Mouse (Mus musculus): ENCODE data around the gene Srl. TPM values are rescaled to one million over a fixed set of nuclear protein-coding genes. Genes with fewer than 3 reads are reported as not detected.

Gene Srl
- total and polyA plus RNA-seq, 3 experiments: 44.6 to 88.8 (median 71.3) TPM

GRCm38 (mm10) chr16:4557949-4558348 is 16.3 kb upstream of the Srl start:
- H3K4me3 ChIP-seq (replicated peaks in 1 of 3; ENCODE audit: low read depth in 2 of 3, low read length in 2 of 3, poor library complexity in 1 of 3): peak overlapping the region; percentile 71 to 92 (median 79)
- peak overlapping the region; percentile 75 for H3K4me2 ChIP-seq (ENCODE audit: insufficient read depth, low read depth, poor library complexity, severe bottlenecking)
- in situ Hi-C loops (cut with MboI; ENCODE audit: low pct_ligation_motif_present, low pct_unique_long_range_greater_than_20kb, low sequenced_read_pairs) (loop anchor here (5.0 kb wide), 1 partner anchor 119 kb away; the partner anchor contains the start of gene Coro7), dilution Hi-C loops (cut with MboI; ENCODE audit: extremely low pct_ligation_motif_present, extremely low pct_unique_long_range_greater_than_20kb, low sequenced_read_pairs) (no loop called here)
- peak overlapping the region; percentile 80 for H3K9ac ChIP-seq (ENCODE audit: insufficient read depth, low read depth)
- H3K4me1 ChIP-seq (ENCODE audit: control insufficient read depth in 1 of 2, insufficient read depth in 2 of 2): peaks cover 16 to 51% of the 10 kb centered on the region in 2 experiments
- peak; percentile 84 for DNase-seq (ENCODE audit: extremely low read depth)
- H3K36me3 ChIP-seq (replicated peaks in 1 of 2; ENCODE audit: control insufficient read depth in 1 of 2, insufficient read depth in 1 of 2, low read length in 1 of 2): peaks cover 0 to 31% of the 10 kb centered on the region in 2 experiments
- peaks cover 18% of the 10 kb centered on the region for H3K79me2 ChIP-seq (replicated peaks; ENCODE audit: control insufficient read depth, extremely low read depth, insufficient read depth, poor library complexity, severe bottlenecking)
- peak; percentile 99 for TF ChIP-seq MAX (IDR thresholded peaks at IDR 0.05; ENCODE audit: low read length)
- TF ChIP-seq POLR2AphosphoS2 (IDR thresholded peaks at IDR 0.05; ENCODE audit: low read depth, low read length): 0 out of 2 replicates have a peak, but pooled peaks have one; percentile 1
- peak; percentile 41; the same call in 1 of the 2 replicates for TF ChIP-seq NRF1 (IDR thresholded peaks at IDR 0.05; ENCODE audit: low read depth, low read length)
- no peak for TF ChIP-seq RAD21 (IDR thresholded peaks at IDR 0.05; ENCODE audit: low read depth, low read length)
- TF ChIP-seq GABPA (IDR thresholded peaks at IDR 0.05; ENCODE audit: insufficient replicate concordance, low read depth, low read length): no peak
- no peak for TF ChIP-seq ZNF384 (IDR thresholded peaks at IDR 0.05; ENCODE audit: low read depth, low read length)
- no peak for TF ChIP-seq SMC3 (IDR thresholded peaks at IDR 0.05; ENCODE audit: low read depth, low read length)
- TF ChIP-seq ETS1 (conservative IDR thresholded peaks at IDR 0.05; ENCODE audit: low read depth, low read length): no peak
- TF ChIP-seq BHLHE40 (IDR thresholded peaks at IDR 0.05; ENCODE audit: low read depth, low read length): peak; percentile 74
- no peak; the same call in 1 of the 2 replicates for TF ChIP-seq CHD1 (IDR thresholded peaks at IDR 0.05; ENCODE audit: low read depth, low read length)
- peak; percentile 14; the same call in 1 of the 2 replicates for TF ChIP-seq NELFE (IDR thresholded peaks at IDR 0.05; ENCODE audit: low read depth, low read length)
- no peak for TF ChIP-seq ELF1 (IDR thresholded peaks at IDR 0.05; ENCODE audit: low read depth, low read length)
- TF ChIP-seq TBP (conservative IDR thresholded peaks at IDR 0.05; ENCODE audit: low read depth, low read length): 0 out of 2 replicates have a peak, but pooled peaks have one; percentile 19
- no peak for TF ChIP-seq ZKSCAN1 (IDR thresholded peaks at IDR 0.05; ENCODE audit: borderline replicate concordance, low read depth, low read length)
- no peak for TF ChIP-seq SIN3A (IDR thresholded peaks at IDR 0.05; ENCODE audit: low read length)
- TF ChIP-seq EP300 (IDR thresholded peaks at IDR 0.05; ENCODE audit: low read length): no peak
- TF ChIP-seq USF1 (IDR thresholded peaks at IDR 0.05; ENCODE audit: low read depth, low read length): peak; percentile 80
- 0 out of 2 replicates have a peak, but pooled peaks have one; percentile 20 for TF ChIP-seq CHD2 (IDR thresholded peaks at IDR 0.05; ENCODE audit: low read length)
- TF ChIP-seq MAFK (IDR thresholded peaks at IDR 0.05; ENCODE audit: insufficient replicate concordance, low read length): no peak
- TF ChIP-seq E2F4 (IDR thresholded peaks at IDR 0.05; ENCODE audit: insufficient replicate concordance, low read depth, low read length): no peak
- TF ChIP-seq POLR2A (IDR thresholded peaks at IDR 0.05; ENCODE audit: low read depth, low read length): peak; percentile 59
- no peak; the same call in 1 of the 2 replicates for TF ChIP-seq MEF2A (IDR thresholded peaks at IDR 0.05; ENCODE audit: borderline replicate concordance, low read depth, low read length)
- no peak for TF ChIP-seq RCOR1 (conservative IDR thresholded peaks at IDR 0.05; ENCODE audit: low read depth, low read length)
- no peak for TF ChIP-seq ZMIZ1 (IDR thresholded peaks at IDR 0.05; ENCODE audit: low read depth, low read length)
- no peak for TF ChIP-seq KAT2A (IDR thresholded peaks at IDR 0.05; ENCODE audit: insufficient replicate concordance, low read length)
- peak; percentile 68 for TF ChIP-seq USF2 (conservative IDR thresholded peaks at IDR 0.05; ENCODE audit: low read depth, low read length)
- TF ChIP-seq PAX5 (IDR thresholded peaks at IDR 0.05; ENCODE audit: low read length): no peak
- TF ChIP-seq MXI1 (IDR thresholded peaks at IDR 0.05; ENCODE audit: low read depth, low read length): peak; percentile 92
- no peak; the same call in 1 of the 2 replicates for TF ChIP-seq TCF12 (IDR thresholded peaks at IDR 0.05; ENCODE audit: low read depth, low read length)
- peak; percentile 69; the same call in 1 of the 2 replicates for TF ChIP-seq MAZ (IDR thresholded peaks at IDR 0.05; ENCODE audit: low read depth, low read length)
- peak; percentile 99 for TF ChIP-seq MYC (IDR thresholded peaks at IDR 0.05; ENCODE audit: low read depth, low read length)
- TF ChIP-seq JUN (IDR thresholded peaks at IDR 0.05; ENCODE audit: insufficient read depth, low read depth, low read length): no peak
- TF ChIP-seq ZC3H11A (IDR thresholded peaks at IDR 0.05; ENCODE audit: low read depth, low read length): no peak
- TF ChIP-seq IRF4 (IDR thresholded peaks at IDR 0.05; ENCODE audit: low read depth, low read length): no peak; the same call in 1 of the 2 replicates
- TF ChIP-seq CTCF (conservative IDR thresholded peaks at IDR 0.05 in 1 of 2, IDR thresholded peaks at IDR 0.05 in 1 of 2; ENCODE audit: low read depth in 2 of 2, low read length in 2 of 2): no peak
- TF ChIP-seq UBTF (IDR thresholded peaks at IDR 0.05; ENCODE audit: low read depth, low read length): peak; percentile 17; the same call in 1 of the 2 replicates
- no peak for TF ChIP-seq HCFC1 (IDR thresholded peaks at IDR 0.05; ENCODE audit: low read depth, low read length)
- peaks cover 10% of the 10 kb centered on the region for H3K9me3 ChIP-seq (replicated peaks; ENCODE audit: low read length)
- H3K27ac ChIP-seq (ENCODE audit: insufficient read depth, low read depth): peak overlapping the region; percentile 21; the same call in 1 of the 2 replicates
- peaks cover 14% of the 10 kb centered on the region for H3K27me3 ChIP-seq (replicated peaks)
